Mouse (Mus musculus): Measurements from ENCODE around the gene Dgki.

DNA sequence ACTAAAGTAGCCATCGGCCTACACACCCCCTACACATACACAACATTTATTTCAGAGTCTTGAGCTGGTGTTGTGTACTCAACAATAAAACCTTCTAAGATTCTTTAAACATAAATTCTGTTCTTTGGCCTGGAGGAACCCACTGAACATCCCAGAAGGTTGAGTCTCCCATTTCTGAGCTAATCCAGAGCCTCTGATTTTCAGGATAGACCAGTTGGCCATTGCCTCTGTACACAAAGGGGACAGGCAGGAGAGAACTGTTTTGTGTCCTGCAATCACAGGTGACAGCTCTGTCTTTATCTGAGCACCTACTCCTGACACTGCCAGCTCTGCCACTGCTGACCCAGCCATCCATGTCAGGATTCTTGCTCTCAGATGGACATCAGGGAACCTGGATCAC lies 8.8 kb downstream of the Dgki start:
- TF ChIP-seq CTCF (IDR thresholded peaks at IDR 0.05; ENCODE audit: control insufficient read depth, insufficient read depth, insufficient read length): no peak
- TF ChIP-seq MAX (IDR thresholded peaks at IDR 0.05): no peak
- no peak for TF ChIP-seq MYOD1 (IDR thresholded peaks at IDR 0.05; ENCODE audit: control insufficient read depth, insufficient read length, low read depth)
